Mouse (Mus musculus) heart, adult 8-10 months (tissue): ENCODE data around the gene Btg3. TPM values are rescaled to one million over a fixed set of nuclear protein-coding genes. Genes with fewer than 3 reads are reported as not detected.

Experiments
- DNase-seq: peaks from one replicate; pipeline ENCODE4 v3.0.0; 2022; ENCODE audit warnings: low spot score
- total RNA-seq, 4 experiments: library from RNA; stranded (reverse); gene quantifications; 2 replicates each; pipeline ENCODE4 v1.2.4; 2022

The Btg3 gene
- total RNA-seq, 4 experiments from 2014 or later = 5.3 to 6.5 (median 5.8) TPM

DNA sequence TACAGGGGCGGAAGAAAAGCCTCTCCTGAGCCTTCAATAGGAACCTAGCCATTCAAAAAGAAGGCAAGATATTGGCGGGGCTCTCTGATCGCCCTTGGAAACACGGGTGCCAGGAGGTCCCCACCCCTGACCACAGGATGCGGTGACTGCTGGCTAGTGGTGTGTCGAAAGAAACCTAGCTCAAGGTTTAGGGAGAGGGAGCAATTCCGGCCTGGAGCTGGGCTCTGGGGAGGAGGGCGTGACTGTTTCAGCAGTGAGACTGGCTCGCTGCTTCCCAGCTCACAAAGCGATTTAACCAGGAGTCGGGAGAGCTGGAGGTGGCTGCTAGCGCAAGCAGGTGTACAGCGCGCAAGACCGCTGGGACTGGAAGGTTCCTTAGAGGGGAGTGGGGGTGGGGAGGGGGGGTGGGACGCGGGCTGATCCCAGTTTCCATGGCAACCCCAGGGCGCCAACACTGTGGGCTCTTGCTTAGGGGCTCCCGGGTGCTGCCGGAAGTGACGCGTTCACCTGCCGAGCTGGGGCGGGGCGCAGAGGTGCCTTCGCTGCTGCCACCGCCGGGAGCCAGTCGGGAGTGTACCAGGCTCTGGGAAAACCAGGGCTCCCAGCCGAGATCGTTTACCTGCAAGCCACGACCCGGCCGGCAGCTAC lies 75.7 kb downstream of the Btg3 start, which contains the start of gene Cxadr:
TSS of gene Cxadr (plus strand) at position 307 of the 648 bp plus-strand sequence.
- DNase-seq = no peak

GRCm38 (mm10) chr16:78296114-78296513 lies 80.9 kb downstream of the Btg3 start:
- no peak for DNase-seq

DNA sequence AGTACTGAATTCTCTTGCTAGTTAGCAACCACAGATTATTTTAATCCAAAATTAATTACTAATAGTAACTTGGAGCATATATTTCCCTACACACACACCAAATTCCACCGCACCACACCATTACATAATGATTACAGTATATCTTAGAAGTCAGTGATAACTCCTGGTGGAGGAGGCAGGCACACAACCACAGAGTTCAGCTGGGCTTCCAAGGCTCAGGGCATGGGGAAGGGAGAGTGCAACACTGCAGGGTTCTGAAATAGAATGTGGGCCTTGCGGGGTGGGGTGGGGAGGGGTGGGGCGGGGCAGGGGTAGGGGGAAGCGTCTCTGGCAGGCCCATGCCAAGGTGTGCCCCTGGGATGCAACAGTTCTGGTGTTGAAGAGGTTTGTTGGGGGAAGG lies 81.4 kb downstream of the Btg3 start:
- no peak for DNase-seq

- DNase-seq = no peak
Measured at GRCm38 (mm10) chr16:78294606-78295275, 82.3 kb downstream of the Btg3 start.

DNA sequence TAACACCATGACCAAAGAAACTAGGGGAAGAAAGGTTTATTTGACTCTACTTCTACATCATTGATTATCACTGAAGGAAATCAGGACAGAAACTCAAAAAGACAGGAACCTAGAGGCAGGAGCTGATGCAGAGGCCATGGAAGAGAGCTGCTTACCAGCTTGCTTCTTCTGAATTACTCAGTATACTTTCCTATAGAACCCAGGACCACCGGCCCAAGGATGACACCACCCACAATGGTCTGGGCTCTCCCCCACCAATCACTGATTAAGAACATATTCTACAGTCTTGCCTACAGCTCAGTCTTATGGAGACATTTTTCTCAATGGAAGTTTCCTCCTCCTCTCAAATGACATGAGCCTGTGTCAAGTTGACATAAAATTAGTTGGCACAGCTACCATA lies 82.9 kb downstream of the Btg3 start:
- no peak for DNase-seq

DNA sequence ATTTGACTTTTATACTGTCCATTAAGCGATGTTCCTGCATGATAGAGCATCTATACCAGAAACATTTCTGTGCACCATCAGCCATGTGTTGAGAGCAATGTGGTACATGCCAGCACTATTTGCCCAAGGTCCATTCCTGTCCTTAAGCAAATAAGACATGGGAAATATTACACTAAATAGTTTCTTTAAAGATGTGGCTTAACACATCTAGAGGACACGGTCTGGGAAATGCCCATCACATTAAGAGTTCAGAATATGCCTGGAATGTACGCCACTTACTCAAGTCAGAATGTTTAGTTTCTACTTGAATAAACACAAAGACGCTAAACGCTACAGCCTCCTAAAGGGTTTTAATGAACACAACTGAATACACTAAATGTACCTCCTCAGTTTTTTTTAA lies 93.8 kb downstream of the Btg3 start:
- DNase-seq = no peak

Other genes with a start within 250 kb of the Btg3 start
- 10 to 100 TPM; 30.6 to 50.2 (median 38.4) TPM for gene Cxadr, start 75.7 kb downstream of the Btg3 start, total RNA-seq
- gene D16Ertd472e, start 199.5 kb upstream of the Btg3 start, total RNA-seq = 1 to 10 TPM; 3.6 to 4.8 (median 4.4) TPM